Mouse (Mus musculus): ENCODE data around the gene Gm5128. TPM values are rescaled to one million over a fixed set of nuclear protein-coding genes. Genes with fewer than 3 reads are reported as not detected.

Gm5128 gene
- polyA plus RNA-seq, 1 experiment from 2014 or later: 0.08 TPM

Other genes with a start within 250 kb of the Gm5128 start
- gene Gm15023, start 195.7 kb upstream of the Gm5128 start, polyA plus RNA-seq (2014; fragmentation: Nextera tagmentation; extraction: Ambion mirVana): not detected in 2 replicates
- gene Tceal6, start 162.6 kb upstream of the Gm5128 start, polyA plus RNA-seq (2014; fragmentation: Nextera tagmentation; extraction: Ambion mirVana): 0.67 TPM in 1 of 2 replicates, not detected in the other
- not detected in 2 replicates for gene Pramel3, start 71.0 kb upstream of the Gm5128 start, polyA plus RNA-seq (2014; fragmentation: Nextera tagmentation; extraction: Ambion mirVana)
- gene Gm7903, start 60.6 kb downstream of the Gm5128 start, polyA plus RNA-seq (2014; fragmentation: Nextera tagmentation; extraction: Ambion mirVana): not detected in 2 replicates
- gene AV320801, start 121.3 kb downstream of the Gm5128 start, polyA plus RNA-seq (2014; fragmentation: Nextera tagmentation; extraction: Ambion mirVana): not detected in 2 replicates
- 0.30 and 0.32 TPM in 2 replicates for gene Nxf7, start 225.5 kb downstream of the Gm5128 start, polyA plus RNA-seq (2014; fragmentation: Nextera tagmentation; extraction: Ambion mirVana)

All from heart, embryonic 14.5 days (tissue).